Mouse (Mus musculus): ENCODE results near the gene Bag2.

- TF ChIP-seq CTCF (IDR thresholded peaks at IDR 0.05; ENCODE audit: low read depth, low read length) = no peak
- no peak for TF ChIP-seq TAL1 (conservative IDR thresholded peaks at IDR 0.05; ENCODE audit: low read depth, low read length)
- no peak for TF ChIP-seq POLR2AphosphoS5 (IDR thresholded peaks at IDR 0.05; ENCODE audit: insufficient replicate concordance, low read depth, low read length)
These were observed 45.7 kb upstream of the Bag2 start for GRCm38 (mm10) chr1:33803323-33803722.

All from G1E (cell line).